Mouse (Mus musculus) neural tube, embryonic 12.5 days (tissue): ENCODE measurements around the gene Gm5155. TPM values are rescaled to one million over a fixed set of nuclear protein-coding genes. Genes with fewer than 3 reads are reported as not detected.
"Not testable (repeated sequence)": the region's sequence is repeated elsewhere in the genome, so short reads cannot be mapped to it uniquely, and the experiment has no call there.

Source experiments
- ATAC-seq: fragments of 200-750 bp; cut with Nextera tagmentation; 2 replicates; pipeline ENCODE4 v1.8.0; 2017; ENCODE audit warnings: low read depth, mild to moderate bottlenecking, moderate TSS enrichment, moderate library complexity; ENCODE audit not compliant: low FRiP score
- H3K27ac ChIP-seq: fragments of 300-500 bp; sonication (generic); 2 replicates; pipeline ENCODE4 v1.5.1; 2016
- H3K27me3 ChIP-seq: fragments of 300-500 bp; sonication (generic); replicated peaks from 2 replicates; pipeline ENCODE4 v1.6.1; 2016; ENCODE audit warnings: mild to moderate bottlenecking
- H3K36me3 ChIP-seq: fragments of 300-500 bp; sonication (generic); 2 replicates; pipeline ENCODE4 v1.6.1; 2016; ENCODE audit warnings: mild to moderate bottlenecking
- H3K4me1 ChIP-seq: fragments of 300-500 bp; sonication (generic); 2 replicates; pipeline ENCODE4 v1.6.1; 2016
- H3K4me2 ChIP-seq: fragments of 300-500 bp; sonication (generic); replicated peaks from 2 replicates; pipeline ENCODE4 v1.6.1; 2016; ENCODE audit warnings: mild to moderate bottlenecking
- H3K4me3 ChIP-seq: fragments of 300-500 bp; sonication (generic); 2 replicates; pipeline ENCODE4 v1.5.1; 2016
- H3K9ac ChIP-seq: fragments of 300-500 bp; sonication (generic); 2 replicates; pipeline ENCODE4 v1.6.1; 2016; ENCODE audit warnings: mild to moderate bottlenecking
- H3K9me3 ChIP-seq: fragments of 300-500 bp; sonication (generic); 2 replicates; pipeline ENCODE4 v1.6.1; 2016; ENCODE audit warnings: mild to moderate bottlenecking
- WGBS: fragments of 180-500 bp; shearing (Covaris S2); methylation state at CpG from one replicate; pipeline ENCODE4 v1.1.7; 2016; 5-methylcytosine and 5-hydroxymethylcytosine counted together
- polyA plus RNA-seq: library from polyadenylated mRNA; unstranded; fragments of >200 nt; fragmentation: Nextera tagmentation; extraction: Ambion mirVana; gene quantifications from 2 replicates; pipeline ENCODE4 v1.2.1, GENCODE M21; 2016

Gene Gm5155
- not detected in 2 replicates for polyA plus RNA-seq

GRCm38 (mm10) chr7:17871467-17871866 is at the start of gene Gm5155:
Gene Gm5155 (plus strand): TSS chr7:17871767.
- no peak within 1 kb of the TSS for H3K4me3 ChIP-seq
- H3K9me3 ChIP-seq = peaks cover 43% of the 10 kb centered on the region
- H3K4me2 ChIP-seq = no peak within 1 kb of the TSS
- H3K9ac ChIP-seq = no peak within 1 kb of the TSS
- H3K4me1 ChIP-seq = no peaks in the 10 kb centered on the region
- no peak within 1 kb of the TSS for H3K27ac ChIP-seq
- 75% methylated on average over 1 of the region's 1 CpGs for WGBS
- no peak for ATAC-seq
- H3K36me3 ChIP-seq = no peaks in the 10 kb centered on the region
- H3K27me3 ChIP-seq = no peaks in the 10 kb centered on the region

GRCm38 (mm10) chr7:17870776-17871175 is 791 bp upstream of the Gm5155 start:
- H3K4me2 ChIP-seq = no peak overlapping the region
- peaks cover 46% of the 10 kb centered on the region for H3K9me3 ChIP-seq
- no peak overlapping the region for H3K27ac ChIP-seq
- H3K4me1 ChIP-seq = no peaks in the 10 kb centered on the region
- no peaks in the 10 kb centered on the region for H3K36me3 ChIP-seq
- no peak overlapping the region for H3K4me3 ChIP-seq
- no peak for ATAC-seq
- WGBS = 88% methylated on average over 1 of the region's 1 CpGs
- H3K27me3 ChIP-seq = no peaks in the 10 kb centered on the region
- no peak overlapping the region for H3K9ac ChIP-seq

GRCm38 (mm10) chr7:17895341-17895740 is 23.8 kb downstream of the Gm5155 start:
- H3K9me3 ChIP-seq = peaks cover 21% of the 10 kb centered on the region; the same call in 1 of the 2 replicates
- H3K27ac ChIP-seq, H3K4me3 ChIP-seq, H3K4me2 ChIP-seq, ATAC-seq, H3K4me1 ChIP-seq, H3K36me3 ChIP-seq, H3K27me3 ChIP-seq, H3K9ac ChIP-seq: not testable (repeated sequence)
- 63% methylated on average over 1 of the region's 1 CpGs for WGBS

GRCm38 (mm10) chr7:17903146-17903915 is 31.8 kb downstream of the Gm5155 start:
- Histone ChIP-seq H3K4me1 (no peaks in the 10 kb centered on the region), H3K36me3 (no peaks in the 10 kb centered on the region), H3K27me3 (no peaks in the 10 kb centered on the region), H3K9me3 (peaks cover 18% of the 10 kb centered on the region; the same call in 1 of the 2 replicates), H3K27ac (no peak overlapping the region), H3K4me2 (no peak overlapping the region), H3K9ac (no peak overlapping the region), H3K4me3 (no peak overlapping the region)
- no peak for ATAC-seq
- WGBS = 71% methylated on average over 6 of the region's 6 CpGs

Other genes starting within 250 kb of the Gm5155 start
- not detected in 2 replicates for gene Ceacam5, start 158.5 kb upstream of the Gm5155 start, polyA plus RNA-seq
- not detected in 2 replicates for gene Ceacam14, start 59.1 kb upstream of the Gm5155 start, polyA plus RNA-seq
- gene Ceacam11, start 100.4 kb downstream of the Gm5155 start, polyA plus RNA-seq = not detected in 2 replicates
- gene Ceacam13, start 138.1 kb downstream of the Gm5155 start, polyA plus RNA-seq = not detected in 2 replicates
- not detected in 2 replicates for gene Ceacam12, start 194.2 kb downstream of the Gm5155 start, polyA plus RNA-seq